Mouse (Mus musculus) erythroid progenitor cell, adult 5-6 weeks (primary cell): Measurements from ENCODE around the gene Sucnr1. TPM values are rescaled to one million over a fixed set of nuclear protein-coding genes. Genes with fewer than 3 reads are reported as not detected.

Experiments used
- ATAC-seq: replicated peaks from 2 replicates; pipeline ENCODE4 v1.8.0; 2016; ENCODE audit warnings: moderate number of reproducible peaks, mild to moderate bottlenecking, moderate TSS enrichment, inconsistent platforms; ENCODE audit not compliant: poor library complexity, low FRiP score, severe bottlenecking
- total RNA-seq, 2 experiments: library from RNA; stranded (forward) in 1 of 2; stranded (reverse) in 1 of 2; fragments of 150-400 nt in 1 of 2; fragments of 186-747, 209-891 nt in 1 of 2; gene quantifications; 2 replicates each; pipeline versions ENCODE4 v1.2.3 to v1.2.4; 2015 to 2017; ENCODE audit warnings: low replicate concordance in 2 of 2

Gene Sucnr1
- total RNA-seq, 2 experiments from 2014 or later, result not detected

DNA sequence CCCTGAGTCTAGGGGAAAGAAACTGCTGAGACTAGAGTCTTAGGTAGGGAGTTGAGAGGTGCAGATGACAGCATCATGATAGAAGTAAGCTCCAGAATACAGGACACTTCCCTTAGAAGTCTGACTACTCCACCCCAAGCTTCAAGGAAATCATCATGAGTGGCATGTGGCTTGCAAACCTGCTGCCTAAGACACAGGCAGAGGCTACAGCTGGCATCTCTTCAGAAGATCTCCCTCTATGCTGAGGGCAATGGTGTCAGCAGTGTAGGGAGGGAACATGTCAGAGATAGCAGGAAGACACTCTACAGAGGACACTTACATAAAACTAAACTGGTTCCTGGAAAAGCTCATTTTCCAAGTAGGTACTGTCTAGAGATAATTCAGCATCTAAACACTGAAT lies 27.1 kb downstream of the Sucnr1 start:
- ATAC-seq, result no peak

DNA sequence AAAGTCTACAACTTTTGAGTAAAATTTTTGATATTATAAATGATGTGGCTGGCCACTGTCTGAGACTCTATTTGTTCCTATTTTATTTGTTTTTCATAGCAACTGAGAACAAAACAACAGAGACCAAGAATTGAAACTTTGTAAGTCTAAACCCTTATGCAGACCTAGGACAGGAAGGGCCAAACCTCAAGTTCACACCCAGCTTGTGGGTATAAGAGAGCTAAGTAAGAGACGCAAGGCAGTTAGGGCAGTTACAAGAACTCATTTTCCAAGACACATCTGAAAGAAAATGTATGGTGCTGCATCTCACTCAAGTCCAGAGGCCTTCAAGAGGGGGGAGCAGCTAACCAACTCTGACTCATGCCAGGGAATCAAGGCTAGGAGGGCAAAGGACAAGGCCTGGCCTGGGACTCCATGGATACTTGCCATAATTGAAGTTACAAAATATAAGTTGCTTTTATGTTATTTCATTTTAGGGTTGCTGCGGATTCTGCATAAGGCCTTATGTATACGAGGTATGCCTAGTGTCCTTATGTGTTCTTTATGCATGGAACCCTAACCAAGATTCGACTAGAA lies 29.6 kb downstream of the Sucnr1 start:
- ATAC-seq, result no peak

DNA sequence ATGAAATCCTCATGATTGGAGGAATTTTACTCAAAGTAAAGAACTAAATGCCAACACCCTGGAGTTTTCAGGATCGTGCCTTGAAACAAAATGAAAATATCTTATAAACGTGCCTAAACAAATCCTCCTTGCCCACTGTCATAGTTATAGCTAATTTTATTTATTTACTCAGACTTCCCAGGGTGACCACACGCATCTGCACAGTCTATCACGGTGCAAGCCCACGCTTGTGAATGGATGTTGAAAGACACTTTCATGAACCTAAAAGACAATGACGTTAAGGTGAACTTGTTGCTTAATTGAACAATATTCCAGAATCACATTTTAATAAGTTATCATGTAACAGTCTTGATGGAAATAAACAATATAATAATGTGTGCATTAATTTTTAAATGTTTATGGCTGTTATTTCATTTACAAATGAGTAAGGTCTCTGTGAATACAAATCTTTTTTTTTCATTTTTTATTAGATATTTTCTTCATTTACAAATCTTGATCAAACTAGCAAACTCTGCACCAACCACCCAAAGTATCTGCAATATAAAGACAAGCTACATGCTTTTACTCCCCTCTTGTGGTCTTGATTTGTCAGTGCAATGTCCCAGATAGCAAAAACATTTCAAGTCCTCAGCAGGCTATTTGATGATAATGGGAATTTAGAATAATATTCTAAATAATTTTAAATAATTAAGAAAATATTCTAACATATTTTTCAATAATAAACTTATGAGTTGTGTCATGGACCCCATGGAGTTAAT lies 30.4 kb downstream of the Sucnr1 start:
- ATAC-seq, result no peak

DNA sequence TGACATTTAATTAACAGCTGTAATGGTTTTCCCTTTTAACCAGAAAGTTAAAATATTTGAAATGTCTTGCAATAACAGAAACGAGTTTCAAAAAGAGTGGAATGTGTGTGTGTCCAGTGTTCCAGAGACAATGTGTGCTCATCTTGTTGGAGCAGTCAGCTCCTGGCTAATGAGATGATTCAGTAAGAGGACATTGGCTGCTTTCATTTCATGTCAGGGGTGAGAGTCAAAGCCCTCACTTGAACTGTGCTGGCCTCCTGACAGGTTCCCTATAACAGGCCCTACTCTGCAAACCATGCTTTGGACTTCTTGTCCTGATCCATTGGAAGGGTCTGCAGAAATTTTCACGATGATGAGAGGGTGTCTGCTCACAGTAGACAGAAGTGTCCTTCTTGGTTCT lies 32.9 kb downstream of the Sucnr1 start:
- no peak for ATAC-seq

DNA sequence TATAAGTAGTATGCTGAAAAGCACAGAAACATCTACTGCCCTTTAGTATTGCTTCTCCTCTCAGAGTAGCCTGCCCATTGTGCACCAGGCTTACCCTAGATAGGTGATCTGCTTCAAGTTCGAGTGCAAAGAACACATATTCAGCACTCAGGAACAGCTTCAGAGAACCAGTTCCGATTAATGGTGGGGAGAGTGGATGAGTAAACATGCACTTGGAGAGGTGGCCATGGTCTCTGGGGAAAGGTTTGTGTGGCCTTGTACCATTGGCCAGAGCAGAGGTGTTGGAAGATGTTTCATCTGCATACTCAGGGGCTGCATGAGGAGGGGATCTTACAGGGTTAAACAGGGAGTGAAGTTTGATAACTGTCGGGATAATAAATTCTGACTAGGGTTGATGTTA lies 39.8 kb downstream of the Sucnr1 start:
- no peak for ATAC-seq

DNA sequence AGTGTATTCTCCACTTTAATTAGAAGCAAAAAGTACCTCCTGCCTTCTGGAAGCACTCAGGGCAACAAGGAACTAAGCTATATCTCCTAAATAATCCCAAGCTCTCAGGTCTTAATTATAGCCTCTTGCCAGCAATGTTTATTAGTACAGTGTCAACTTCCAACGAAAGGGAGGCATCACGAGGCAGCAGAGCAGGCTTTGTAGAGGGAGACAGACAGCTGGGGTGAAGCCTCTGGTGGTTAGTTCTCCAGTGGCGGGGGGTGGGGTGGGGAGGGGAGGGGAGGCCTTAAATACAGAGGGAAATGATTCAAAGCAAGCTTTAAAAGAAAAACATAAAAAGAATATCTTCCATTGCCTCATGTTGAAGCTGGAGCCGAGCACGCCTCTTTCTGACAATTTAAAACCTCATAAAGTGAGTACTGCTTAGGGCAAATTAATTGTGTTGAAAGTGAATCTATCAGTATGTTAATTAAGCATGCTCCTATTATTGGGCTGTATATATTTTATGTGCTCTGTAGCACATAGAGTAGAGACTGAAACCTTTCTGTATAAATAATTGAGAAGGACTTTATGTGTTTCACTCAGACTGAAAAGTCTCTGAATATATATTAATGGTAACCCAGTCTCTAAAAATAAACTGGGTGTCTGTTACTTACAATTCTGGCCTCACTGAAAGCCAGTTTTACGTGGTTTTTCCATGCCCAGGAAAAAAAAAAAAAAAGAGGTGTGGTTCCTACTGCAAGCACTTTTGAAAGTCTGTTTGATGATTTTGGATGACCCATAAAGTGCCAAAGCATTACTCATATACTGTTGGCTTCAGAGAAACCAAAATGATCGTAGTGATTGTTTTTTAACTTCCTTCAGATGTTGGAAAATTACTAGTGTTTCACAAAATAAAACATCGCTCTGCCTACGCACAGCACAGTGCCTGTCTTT lies 42.5 kb downstream of the Sucnr1 start:
- no peak for ATAC-seq

DNA sequence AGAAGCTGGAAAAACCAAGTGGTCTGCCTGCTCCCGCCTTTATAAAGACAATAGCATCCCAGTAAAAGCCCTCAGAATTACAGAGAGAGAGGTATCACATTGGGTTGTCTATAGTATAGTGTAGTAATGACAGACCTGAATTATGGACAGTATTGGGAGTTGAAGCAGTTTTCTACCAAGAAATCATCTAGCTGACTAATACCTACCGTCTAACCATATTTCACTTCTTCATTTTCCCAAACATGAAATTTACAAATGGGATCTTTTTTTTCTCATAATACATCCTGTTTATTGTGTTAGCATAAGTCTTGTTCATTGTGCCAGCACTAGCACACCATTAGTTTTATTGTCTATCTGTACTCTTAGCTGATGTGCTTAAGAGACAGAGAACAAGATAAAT lies 44.9 kb downstream of the Sucnr1 start:
- no peak for ATAC-seq

DNA sequence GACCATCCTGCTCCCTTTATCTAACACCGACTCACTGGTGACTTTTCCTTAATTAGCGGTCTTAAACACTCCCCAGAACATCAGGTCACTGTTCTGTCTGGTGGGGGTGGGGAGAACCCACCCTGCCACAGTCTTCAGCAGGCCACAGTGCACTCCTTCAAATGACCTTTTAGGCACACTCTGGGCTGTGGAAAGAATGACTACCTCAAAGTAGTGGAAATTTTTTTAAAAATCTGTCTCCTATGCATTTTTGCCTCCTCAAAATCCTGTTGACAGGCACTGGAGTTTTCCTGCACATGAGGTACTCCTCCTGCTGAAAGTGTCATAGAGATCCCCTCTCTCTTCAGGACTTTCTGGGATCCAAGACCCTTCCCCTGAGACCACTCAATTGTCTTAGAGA lies 46.6 kb downstream of the Sucnr1 start:
- no peak for ATAC-seq

DNA sequence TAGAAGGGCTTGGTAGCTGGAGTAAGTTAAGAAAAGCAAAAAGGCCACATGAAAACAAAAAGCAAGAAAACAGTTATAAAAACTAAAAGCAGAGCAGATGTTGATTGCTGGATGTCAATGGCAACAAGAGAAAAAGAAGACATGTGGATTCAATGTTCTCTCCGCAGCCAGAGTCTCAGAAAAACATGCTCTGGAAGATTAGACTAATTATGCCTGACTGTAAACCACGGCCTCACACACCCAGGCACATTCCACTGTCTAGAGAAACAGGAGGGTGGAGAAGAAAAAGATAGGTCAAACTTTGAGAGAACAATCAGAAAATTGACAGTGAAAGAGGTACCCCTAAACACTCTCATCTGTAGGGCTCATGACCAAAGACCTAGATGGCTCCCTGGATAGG lies 54.1 kb downstream of the Sucnr1 start:
- no peak for ATAC-seq

Other genes starting within 250 kb of the Sucnr1 start
- gene Gm8298, start 220.8 kb upstream of the Sucnr1 start, total RNA-seq (2015; ENCODE audit: low replicate concordance), result not detected in 2 replicates
- gene Gm8298, start 220.8 kb upstream of the Sucnr1 start, total RNA-seq (2017; ENCODE audit: low replicate concordance), result not detected in 2 replicates
- not detected in 2 replicates for gene C130079G13Rik, start 156.7 kb upstream of the Sucnr1 start, total RNA-seq (2015; ENCODE audit: low replicate concordance)
- not detected in 2 replicates for gene C130079G13Rik, start 156.7 kb upstream of the Sucnr1 start, total RNA-seq (2017; ENCODE audit: low replicate concordance)
- not detected in 2 replicates for gene Aadacl2, start 75.1 kb upstream of the Sucnr1 start, total RNA-seq (2015; ENCODE audit: low replicate concordance)
- not detected in 2 replicates for gene Aadacl2, start 75.1 kb upstream of the Sucnr1 start, total RNA-seq (2017; ENCODE audit: low replicate concordance)
- not detected in 2 replicates for gene Aadac, start 56.2 kb upstream of the Sucnr1 start, total RNA-seq (2015; ENCODE audit: low replicate concordance)
- not detected in 2 replicates for gene Aadac, start 56.2 kb upstream of the Sucnr1 start, total RNA-seq (2017; ENCODE audit: low replicate concordance)